Mouse (Mus musculus): ENCODE results near the gene 4921504E06Rik. TPM values are rescaled to one million over a fixed set of nuclear protein-coding genes. Genes with fewer than 3 reads are reported as not detected.

Gene 4921504E06Rik
- total and polyA plus RNA-seq, 3 experiments, result not detected

GRCm38 (mm10) chr2:19430746-19431145 is 123.0 kb downstream of the 4921504E06Rik start:
- no peaks in the 10 kb centered on the region for H3K36me3 ChIP-seq (ENCODE audit: control insufficient read depth in 1 of 2, insufficient read depth in 2 of 2, low read length in 2 of 2)
- no peak overlapping the region for H3K27ac ChIP-seq (ENCODE audit: control insufficient read depth, low read depth, low read length)
- no peak overlapping the region for H3K4me3 ChIP-seq (ENCODE audit: control insufficient read depth in 1 of 2, insufficient read depth in 1 of 2, low read depth in 2 of 2, low read length in 2 of 2)
- H3K4me1 ChIP-seq (ENCODE audit: control insufficient read depth in 1 of 2, insufficient read depth in 2 of 2, low read length in 2 of 2), result no peaks in the 10 kb centered on the region
- no peaks in the 10 kb centered on the region for H3K79me2 ChIP-seq (ENCODE audit: control insufficient read depth, insufficient read depth, low read length, poor library complexity)
- no peaks in the 10 kb centered on the region; a peak in 1 of 4 replicates for H3K27me3 ChIP-seq (ENCODE audit: control insufficient read depth in 1 of 2, insufficient read depth in 2 of 2, low read length in 2 of 2)
- H3K9ac ChIP-seq (ENCODE audit: control insufficient read depth, low read depth, low read length, poor library complexity, severe bottlenecking), result no peak overlapping the region
- no peak for TF ChIP-seq ELF1 (IDR thresholded peaks at IDR 0.05; ENCODE audit: low read depth, low read length)
- no peak for TF ChIP-seq MAZ (IDR thresholded peaks at IDR 0.05; ENCODE audit: low read depth, low read length)
- no peak for TF ChIP-seq CHD2 (IDR thresholded peaks at IDR 0.05; ENCODE audit: low read length)
- no peak for TF ChIP-seq CTCF (IDR thresholded peaks at IDR 0.05 in 2 of 3, conservative IDR thresholded peaks at IDR 0.05 in 1 of 3; ENCODE audit: control insufficient read depth in 1 of 3, insufficient read depth in 1 of 3, low read depth in 2 of 3, low read length in 3 of 3, poor library complexity in 1 of 3, severe bottlenecking in 1 of 3)
- TF ChIP-seq USF1 (IDR thresholded peaks at IDR 0.05; ENCODE audit: low read depth, low read length), result no peak
- TF ChIP-seq POLR2AphosphoS5 (IDR thresholded peaks at IDR 0.05; ENCODE audit: borderline replicate concordance, low read depth, low read length), result no peak
- no peak for TF ChIP-seq ZC3H11A (IDR thresholded peaks at IDR 0.05; ENCODE audit: low read depth, low read length)
- TF ChIP-seq RCOR1 (IDR thresholded peaks at IDR 0.05; ENCODE audit: low read depth, low read length), result no peak
- TF ChIP-seq UBTF (IDR thresholded peaks at IDR 0.05; ENCODE audit: borderline replicate concordance, insufficient read depth, low read depth, low read length), result no peak
- no peak for TF ChIP-seq ETS1 (IDR thresholded peaks at IDR 0.05; ENCODE audit: low read depth, low read length)
- TF ChIP-seq MEF2A (IDR thresholded peaks at IDR 0.05; ENCODE audit: extremely low read depth, insufficient replicate concordance, low read depth, low read length, poor library complexity, severe bottlenecking), result no peak
- no peak for TF ChIP-seq MAX (IDR thresholded peaks at IDR 0.05; ENCODE audit: low read length)
- H3K9me3 ChIP-seq (replicated peaks; ENCODE audit: insufficient read depth, low read length), result no peaks in the 10 kb centered on the region
- no peak for DNase-seq (ENCODE audit: low read depth, low spot score)

- no peak for TF ChIP-seq SIN3A (IDR thresholded peaks at IDR 0.05; ENCODE audit: low read length)
- no peak for TF ChIP-seq HCFC1 (IDR thresholded peaks at IDR 0.05; ENCODE audit: low read depth, low read length)
- TF ChIP-seq CHD1 (IDR thresholded peaks at IDR 0.05; ENCODE audit: low read depth, low read length), result no peak
- TF ChIP-seq GATA1 (IDR thresholded peaks at IDR 0.05; ENCODE audit: low read depth, low read length), result no peak
- TF ChIP-seq E2F4 (IDR thresholded peaks at IDR 0.05; ENCODE audit: borderline replicate concordance, low read depth, low read length), result no peak
- no peak for TF ChIP-seq MYB (IDR thresholded peaks at IDR 0.05; ENCODE audit: low read depth, low read length)
- TF ChIP-seq ZMIZ1 (IDR thresholded peaks at IDR 0.05; ENCODE audit: low read depth, low read length), result no peak
- no peak for TF ChIP-seq TAL1 (IDR thresholded peaks at IDR 0.05; ENCODE audit: low read length)
- TF ChIP-seq MAZ (IDR thresholded peaks at IDR 0.05; ENCODE audit: low read depth, low read length), result no peak
- no peak for TF ChIP-seq UBTF (IDR thresholded peaks at IDR 0.05; ENCODE audit: borderline replicate concordance, insufficient read depth, low read depth, low read length)
- TF ChIP-seq MAFK (IDR thresholded peaks at IDR 0.05; ENCODE audit: borderline replicate concordance, low read depth, low read length), result no peak
- no peak for TF ChIP-seq ZNF384 (IDR thresholded peaks at IDR 0.05; ENCODE audit: low read depth, low read length)
- TF ChIP-seq POLR2A (IDR thresholded peaks at IDR 0.05; ENCODE audit: control insufficient read depth in 1 of 2, insufficient read depth in 1 of 2, low read depth in 1 of 2, low read length in 2 of 2, poor library complexity in 1 of 2), result no peak
- TF ChIP-seq RAD21 (IDR thresholded peaks at IDR 0.05; ENCODE audit: low read depth, low read length), result no peak
- TF ChIP-seq USF2 (IDR thresholded peaks at IDR 0.05; ENCODE audit: borderline replicate concordance in 1 of 2, insufficient read depth in 1 of 2, low read depth in 1 of 2, low read length in 2 of 2), result no peak
- no peak for TF ChIP-seq KAT2A (conservative IDR thresholded peaks at IDR 0.05; ENCODE audit: low read depth, low read length)
- TF ChIP-seq MXI1 (IDR thresholded peaks at IDR 0.05; ENCODE audit: low read depth, low read length), result no peak
- Histone ChIP-seq H3K9ac (ENCODE audit: control insufficient read depth, low read depth, low read length, poor library complexity, severe bottlenecking) (no peak overlapping the region), H3K36me3 (ENCODE audit: control insufficient read depth in 1 of 2, insufficient read depth in 2 of 2, low read length in 2 of 2) (no peaks in the 10 kb centered on the region), H3K4me3 (ENCODE audit: control insufficient read depth in 1 of 2, insufficient read depth in 1 of 2, low read depth in 2 of 2, low read length in 2 of 2) (no peak overlapping the region), H3K27ac (ENCODE audit: control insufficient read depth, low read depth, low read length) (no peak overlapping the region), H3K4me1 (ENCODE audit: control insufficient read depth in 1 of 2, insufficient read depth in 2 of 2, low read length in 2 of 2) (no peaks in the 10 kb centered on the region), H3K9me3 (replicated peaks; ENCODE audit: insufficient read depth, low read length) (no peaks in the 10 kb centered on the region), H3K79me2 (ENCODE audit: control insufficient read depth, insufficient read depth, low read length, poor library complexity) (no peaks in the 10 kb centered on the region), H3K27me3 (ENCODE audit: control insufficient read depth in 1 of 2, insufficient read depth in 2 of 2, low read length in 2 of 2) (no peaks in the 10 kb centered on the region; a peak in 1 of 4 replicates)
- no peak for DNase-seq (ENCODE audit: low read depth, low spot score)
Measured at GRCm38 (mm10) chr2:19429691-19430690, 123.7 kb downstream of the 4921504E06Rik start.

All from MEL (cell line).